Mouse (Mus musculus) lung, embryonic 14.5 days (tissue): ENCODE measurements around the gene Rnf26. TPM values are rescaled to one million over a fixed set of nuclear protein-coding genes. Genes with fewer than 3 reads are reported as not detected.

Source experiments
- ATAC-seq: fragments of 200-750 bp; cut with Nextera tagmentation; 2 replicates; pipeline ENCODE4 v1.8.0; 2017; ENCODE audit warnings: mild to moderate bottlenecking, moderate TSS enrichment, moderate library complexity; ENCODE audit not compliant: insufficient read depth
- DNase-seq: peaks from one replicate; pipeline ENCODE4 v3.0.0-alpha.2; 2015
- H3K27ac ChIP-seq: fragments of 300-500 bp; sonication (generic); 2 replicates; pipeline ENCODE4 v1.5.1; 2014; ENCODE audit warnings: low read depth, mild to moderate bottlenecking, moderate library complexity
- H3K27me3 ChIP-seq: fragments of 300-500 bp; sonication (generic); 2 replicates; pipeline ENCODE4 v1.6.1; 2014; ENCODE audit warnings: low read length, control low read depth; ENCODE audit not compliant: insufficient read depth
- H3K36me3 ChIP-seq: fragments of 300-500 bp; sonication (generic); 2 replicates; pipeline ENCODE4 v1.6.1; 2014; ENCODE audit warnings: control low read depth; ENCODE audit not compliant: insufficient read depth
- H3K4me1 ChIP-seq: fragments of 300-500 bp; sonication (generic); 2 replicates; pipeline ENCODE4 v1.6.1; 2014; ENCODE audit warnings: antibody characterized with exemption, control low read depth; ENCODE audit not compliant: insufficient read depth
- H3K4me2 ChIP-seq: fragments of 300-500 bp; sonication (generic); 2 replicates; pipeline ENCODE4 v1.6.1; 2014; ENCODE audit warnings: mild to moderate bottlenecking
- H3K4me3 ChIP-seq: fragments of 300-500 bp; sonication (generic); 2 replicates; pipeline ENCODE4 v1.5.1; 2014; ENCODE audit warnings: low read depth, low read length
- H3K9ac ChIP-seq: fragments of 300-500 bp; sonication (generic); 2 replicates; pipeline ENCODE4 v1.6.1; 2014
- H3K9me3 ChIP-seq: fragments of 300-500 bp; sonication (generic); 2 replicates; pipeline ENCODE4 v1.6.1; 2016; ENCODE audit warnings: low read depth, low read length, control low read depth
- CTCF ChIP-seq: IDR thresholded peaks from 2 replicates; pipeline ENCODE4 v1.5.1; 2016; ENCODE audit warnings: antibody characterized with exemption, low read depth
- WGBS: fragments of 180-500 bp; shearing (Covaris S2); extraction: QIAGEN DNeasy Blood & Tissue Kit; methylation state at CpG from one replicate; pipeline ENCODE4 v1.1.7; 2014; 5-methylcytosine and 5-hydroxymethylcytosine counted together
- polyA plus RNA-seq: library from polyadenylated mRNA; unstranded; fragments of >200 nt; fragmentation: Nextera tagmentation; extraction: Ambion mirVana; gene quantifications from 2 replicates; pipeline ENCODE4 v1.2.1, GENCODE M21; 2014

Rnf26 gene
- polyA plus RNA-seq, 1 experiment from 2014 or later: 89.2 TPM

DNA sequence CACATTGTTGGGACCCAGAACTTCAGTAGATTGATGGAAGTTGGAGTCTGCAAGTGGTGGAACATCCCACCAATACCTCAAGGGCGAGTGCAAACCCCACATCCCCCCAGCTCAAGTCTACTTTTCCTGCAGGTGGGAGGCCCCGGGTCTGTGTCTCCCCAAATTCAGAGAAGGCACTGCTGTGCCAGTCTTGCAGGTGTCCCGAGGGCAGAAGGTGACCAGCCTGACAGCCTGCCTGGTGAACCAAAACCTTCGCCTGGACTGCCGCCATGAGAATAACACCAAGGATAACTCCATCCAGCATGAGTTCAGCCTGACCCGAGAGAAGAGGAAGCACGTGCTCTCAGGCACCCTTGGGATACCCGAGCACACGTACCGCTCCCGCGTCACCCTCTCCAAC is 66.9 kb downstream of the Rnf26 start:
- H3K4me1 ChIP-seq: no peaks in the 10 kb centered on the region
- no peak overlapping the region for H3K27ac ChIP-seq
- H3K36me3 ChIP-seq: no peaks in the 10 kb centered on the region
- H3K27me3 ChIP-seq: peaks cover 36% of the 10 kb centered on the region
- no peak overlapping the region for H3K4me3 ChIP-seq
- no peak overlapping the region for H3K9ac ChIP-seq
- H3K4me2 ChIP-seq: no peak overlapping the region
- ATAC-seq: no peak
- no peak for DNase-seq
- TF ChIP-seq CTCF: no peak
- H3K9me3 ChIP-seq: no peaks in the 10 kb centered on the region
- 77% methylated on average over 12 of the region's 12 CpGs for WGBS

DNA sequence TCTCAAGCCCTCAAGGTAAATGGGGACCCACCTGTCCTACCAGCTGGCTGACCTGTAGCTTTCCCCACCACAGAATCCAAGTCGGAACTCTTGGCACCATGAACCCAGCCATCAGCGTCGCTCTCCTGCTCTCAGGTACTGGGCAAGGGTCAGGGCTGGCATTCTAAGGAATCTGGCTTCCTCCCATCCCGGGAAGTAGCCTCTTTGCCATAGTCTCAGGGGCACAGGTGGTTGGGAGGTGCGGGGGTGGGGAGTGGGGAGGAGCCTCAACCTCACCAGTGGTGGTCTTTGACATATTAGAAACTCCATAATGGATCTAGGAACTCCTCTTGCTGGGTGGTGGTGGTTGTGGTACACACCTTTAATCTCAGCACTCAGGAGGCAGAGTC is 67.4 kb downstream of the Rnf26 start:
- ATAC-seq (no peak), DNase-seq (no peak)
- Histone ChIP-seq H3K36me3 (no peaks in the 10 kb centered on the region), H3K4me3 (no peak overlapping the region), H3K9ac (no peak overlapping the region), H3K9me3 (no peaks in the 10 kb centered on the region), H3K4me1 (no peaks in the 10 kb centered on the region), H3K27ac (no peak overlapping the region), H3K27me3 (peaks cover 36% of the 10 kb centered on the region), H3K4me2 (no peak overlapping the region)
- 71% methylated on average over 5 of the region's 5 CpGs for WGBS
- no peak for TF ChIP-seq CTCF

Other genes starting within 250 kb of the Rnf26 start
- 0.46 and 0.70 TPM in 2 replicates for gene Thy1, start 70.1 kb downstream of the Rnf26 start, polyA plus RNA-seq
- gene Usp2, start 46.5 kb downstream of the Rnf26 start, polyA plus RNA-seq: 7.5 and 8.8 TPM in 2 replicates
- gene Mfrp, start 11.8 kb downstream of the Rnf26 start, polyA plus RNA-seq: 0.07 and 0.11 TPM in 2 replicates
- gene C1qtnf5, start 6.3 kb downstream of the Rnf26 start, polyA plus RNA-seq: 4.7 and 5.0 TPM in 2 replicates
- 0.08 and 0.32 TPM in 2 replicates for gene Gm49380, start within 50 bp of the Rnf26 start, polyA plus RNA-seq
- 84.9 and 87.7 TPM in 2 replicates for gene Mcam, start 21.0 kb upstream of the Rnf26 start, polyA plus RNA-seq
- 20.9 and 21.9 TPM in 2 replicates for gene Cbl, start 120.5 kb upstream of the Rnf26 start, polyA plus RNA-seq
- not detected in 2 replicates for gene Ccdc153, start 127.2 kb upstream of the Rnf26 start, polyA plus RNA-seq
- gene Pdzd3, start 138.0 kb upstream of the Rnf26 start, polyA plus RNA-seq: 0.11 and 0.13 TPM in 2 replicates
- gene Nlrx1, start 155.1 kb upstream of the Rnf26 start, polyA plus RNA-seq: 9.2 and 9.6 TPM in 2 replicates
- 2.4 and 2.7 TPM in 2 replicates for gene Abcg4, start 175.1 kb upstream of the Rnf26 start, polyA plus RNA-seq
- gene Hinfp, start 192.2 kb upstream of the Rnf26 start, polyA plus RNA-seq: 19.1 and 20.1 TPM in 2 replicates
- gene C2cd2l, start 206.8 kb upstream of the Rnf26 start, polyA plus RNA-seq: 6.7 and 8.6 TPM in 2 replicates
- 41.0 and 43.4 TPM in 2 replicates for gene Dpagt1, start 212.5 kb upstream of the Rnf26 start, polyA plus RNA-seq
- gene H2afx, start 221.2 kb upstream of the Rnf26 start, polyA plus RNA-seq: 391 and 419 TPM in 2 replicates
- 128 and 131 TPM in 2 replicates for gene Hmbs, start 230.7 kb upstream of the Rnf26 start, polyA plus RNA-seq
- gene Vps11, start 248.2 kb upstream of the Rnf26 start, polyA plus RNA-seq: 26.0 and 26.8 TPM in 2 replicates